Mouse (Mus musculus) hindbrain, embryonic 16.5 days (tissue): Measurements from ENCODE around the gene Grrp1. TPM values are rescaled to one million over a fixed set of nuclear protein-coding genes. Genes with fewer than 3 reads are reported as not detected.

ENCODE experiments used
- ATAC-seq: fragments of 200-750 bp; cut with Nextera tagmentation; 2 replicates; pipeline ENCODE4 v1.8.0; 2017; ENCODE audit warnings: moderate TSS enrichment, moderate library complexity
- H3K27ac ChIP-seq: fragments of 300-500 bp; sonication (generic); 2 replicates; pipeline ENCODE4 v1.5.1; 2014; ENCODE audit warnings: low read depth, mild to moderate bottlenecking, control low read depth, low read length, moderate library complexity
- H3K27me3 ChIP-seq: fragments of 300-500 bp; sonication (generic); replicated peaks from 2 replicates; pipeline ENCODE4 v1.6.1; 2014; ENCODE audit warnings: low read length; ENCODE audit not compliant: control insufficient read depth, insufficient read depth
- H3K36me3 ChIP-seq: fragments of 300-500 bp; sonication (generic); 2 replicates; pipeline ENCODE4 v1.6.1; 2014; ENCODE audit warnings: mild to moderate bottlenecking, low read length, moderate library complexity, mixed read lengths; ENCODE audit not compliant: control insufficient read depth, insufficient read depth
- H3K4me1 ChIP-seq: fragments of 300-500 bp; sonication (generic); 2 replicates; pipeline ENCODE4 v1.6.1; 2014; ENCODE audit warnings: low read depth, low read length; ENCODE audit not compliant: control insufficient read depth, insufficient read depth
- H3K4me2 ChIP-seq: fragments of 300-500 bp; sonication (generic); 2 replicates; pipeline ENCODE4 v1.6.1; 2014; ENCODE audit warnings: mild to moderate bottlenecking, low read length, control low read depth, moderate library complexity
- H3K4me3 ChIP-seq: fragments of 300-500 bp; sonication (generic); 2 replicates; pipeline ENCODE4 v1.5.1; 2014; ENCODE audit warnings: mild to moderate bottlenecking, low read length, control low read depth, moderate library complexity
- H3K9ac ChIP-seq: fragments of 300-500 bp; sonication (generic); 2 replicates; pipeline ENCODE4 v1.6.1; 2014; ENCODE audit warnings: low read depth, mild to moderate bottlenecking, control low read depth, low read length, moderate library complexity
- H3K9me3 ChIP-seq: fragments of 300-500 bp; sonication (generic); 2 replicates; pipeline ENCODE4 v1.6.1; 2014; ENCODE audit warnings: mild to moderate bottlenecking, low read length, moderate library complexity; ENCODE audit not compliant: control insufficient read depth
- WGBS: fragments of 180-500 bp; shearing (Covaris S2); extraction: QIAGEN DNeasy Blood & Tissue Kit; methylation state at CpG from one replicate; pipeline ENCODE4 v1.1.7; 2014; 5-methylcytosine and 5-hydroxymethylcytosine counted together
- polyA plus RNA-seq: library from polyadenylated mRNA; unstranded; fragments of >200 nt; fragmentation: Nextera tagmentation; extraction: Ambion mirVana; gene quantifications from 2 replicates; pipeline ENCODE4 v1.2.1, GENCODE M21; 2015

The Grrp1 gene
- polyA plus RNA-seq, 1 experiment from 2014 or later, result 16.9 TPM

- Histone ChIP-seq H3K27ac (no peak overlapping the region), H3K9me3 (no peaks in the 10 kb centered on the region), H3K9ac (no peak overlapping the region), H3K4me1 (peaks cover 17% of the 10 kb centered on the region), H3K4me2 (no peak overlapping the region), H3K36me3 (no peaks in the 10 kb centered on the region), H3K4me3 (no peak overlapping the region), H3K27me3 (peaks cover 23% of the 10 kb centered on the region)
- no peak for ATAC-seq
- WGBS, result 17% methylated on average over 19 of the region's 19 CpGs
These were observed 2.7 kb upstream of the Grrp1 start for GRCm38 (mm10) chr4:134256407-134257197.

DNA sequence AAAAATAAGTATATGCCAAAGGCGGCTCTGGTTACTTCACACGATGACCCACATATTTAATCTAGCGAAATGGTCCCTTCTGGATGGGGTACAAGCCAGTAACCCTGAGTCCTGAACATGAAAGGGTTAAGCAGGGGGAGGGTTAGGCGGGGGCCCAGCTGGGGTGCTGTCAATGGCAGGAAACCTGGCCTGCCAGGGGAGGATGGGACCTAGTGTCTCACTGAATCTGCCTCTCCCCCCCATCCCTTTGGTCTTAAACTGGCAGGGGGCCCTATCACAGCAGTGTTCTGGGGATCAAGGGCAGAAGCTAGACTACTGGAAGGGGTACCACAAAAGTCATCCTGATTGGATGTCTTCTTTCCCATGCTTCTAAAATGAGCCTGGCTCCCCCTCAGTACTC, 1.9 kb upstream of the Grrp1 start:
- H3K4me1 ChIP-seq, result peaks cover 17% of the 10 kb centered on the region
- no peak for ATAC-seq

GRCm38 (mm10) chr4:134254835-134255234, 929 bp upstream of the Grrp1 start:
- no peak overlapping the region for H3K9ac ChIP-seq
- 41% methylated on average over 3 of the region's 3 CpGs for WGBS

More for the DNA sequence above, 1.9 kb upstream of the Grrp1 start:
- Histone ChIP-seq H3K36me3 (no peaks in the 10 kb centered on the region), H3K27me3 (peaks cover 23% of the 10 kb centered on the region), H3K27ac (no peak overlapping the region), H3K4me3 (no peak overlapping the region), H3K4me2 (no peak overlapping the region), H3K9me3 (no peaks in the 10 kb centered on the region), H3K9ac (no peak overlapping the region)
- WGBS, result 22% methylated on average over 4 of the region's 4 CpGs

GRCm38 (mm10) chr4:134252911-134253721, 790 bp downstream of the Grrp1 start:
- peak overlapping the region; percentile 62 for H3K4me3 ChIP-seq
- H3K4me2 ChIP-seq, result peak overlapping the region; percentile 84
- no peaks in the 10 kb centered on the region for H3K9me3 ChIP-seq
- H3K9ac ChIP-seq, result 0 out of 2 replicates have a peak overlapping the region, but pooled peaks have one; percentile 37
- H3K36me3 ChIP-seq, result no peaks in the 10 kb centered on the region
- 0 out of 2 replicates have a peak overlapping the region, but pooled peaks have one; percentile 20 for H3K27ac ChIP-seq
- WGBS, result 10% methylated on average over 15 of the region's 15 CpGs
- ATAC-seq, result no peak
- H3K4me1 ChIP-seq, result peaks cover 30% of the 10 kb centered on the region
- H3K27me3 ChIP-seq, result peaks cover 26% of the 10 kb centered on the region

More at GRCm38 (mm10) chr4:134254835-134255234, 929 bp upstream of the Grrp1 start:
- peaks cover 23% of the 10 kb centered on the region for H3K4me1 ChIP-seq
- H3K36me3 ChIP-seq, result no peaks in the 10 kb centered on the region
- H3K4me2 ChIP-seq, result no peak overlapping the region
- H3K4me3 ChIP-seq, result no peak overlapping the region
- peaks cover 23% of the 10 kb centered on the region for H3K27me3 ChIP-seq
- H3K27ac ChIP-seq, result no peak overlapping the region
- no peak for ATAC-seq
- H3K9me3 ChIP-seq, result no peaks in the 10 kb centered on the region

DNA sequence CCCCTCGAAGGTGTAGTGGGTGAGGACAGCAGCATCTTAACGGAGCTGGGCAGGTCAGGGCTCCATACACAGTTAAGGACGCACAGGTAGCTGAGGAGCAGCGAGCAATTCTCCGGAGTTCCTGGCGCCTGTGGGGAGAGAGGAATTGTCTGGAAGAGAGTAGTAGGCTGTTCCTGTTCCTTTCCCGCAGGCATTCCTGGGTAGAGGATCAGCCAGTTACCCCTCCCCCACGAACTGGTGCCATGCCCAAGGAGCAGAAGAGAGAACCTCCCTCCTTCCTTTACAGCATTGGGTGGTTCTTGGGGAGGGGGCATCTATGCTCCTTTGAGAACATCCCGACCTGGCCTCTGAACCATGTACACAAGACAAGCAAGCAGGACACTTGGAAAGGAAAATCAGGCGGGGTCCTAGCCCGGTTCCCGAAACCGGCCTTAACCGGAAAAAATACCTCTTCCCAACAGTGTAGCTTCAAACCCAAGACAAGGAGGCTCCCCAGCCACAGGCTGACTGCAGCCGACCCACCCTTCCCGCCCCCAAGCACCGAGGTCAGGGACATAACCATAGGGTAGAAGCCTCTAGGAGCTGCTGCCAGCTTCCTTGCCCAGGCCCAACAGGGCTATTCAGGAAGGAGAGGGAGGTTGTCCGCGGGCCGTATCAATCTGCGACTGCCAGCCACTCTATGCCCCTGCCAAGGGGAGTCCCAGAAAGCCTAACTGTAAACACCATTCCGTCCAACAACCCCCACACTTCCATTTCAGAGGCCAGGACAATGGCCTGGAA, 1.6 kb downstream of the Grrp1 start:
- Histone ChIP-seq H3K9me3 (no peaks in the 10 kb centered on the region), H3K9ac (peak overlapping the region; percentile 84), H3K4me3 (peak overlapping the region; percentile 62), H3K4me2 (peak overlapping the region; percentile 84), H3K36me3 (no peaks in the 10 kb centered on the region), H3K4me1 (peaks cover 30% of the 10 kb centered on the region), H3K27me3 (peaks cover 30% of the 10 kb centered on the region), H3K27ac (peak overlapping the region; percentile 82)
- ATAC-seq, result 0 out of 2 replicates have a peak, but pooled peaks have one; percentile 13
- WGBS, result 8% methylated on average over 22 of the region's 22 CpGs

- ATAC-seq, result peak; percentile 68
- no peaks in the 10 kb centered on the region for H3K9me3 ChIP-seq
- H3K36me3 ChIP-seq, result no peaks in the 10 kb centered on the region
- peaks cover 30% of the 10 kb centered on the region for H3K4me1 ChIP-seq
- peak overlapping the region; percentile 62 for H3K4me3 ChIP-seq
- WGBS, result 1% methylated on average over 78 of the region's 91 CpGs
- peak overlapping the region; percentile 82 for H3K27ac ChIP-seq
- peak overlapping the region; percentile 84 for H3K4me2 ChIP-seq
- H3K9ac ChIP-seq, result peak overlapping the region; percentile 84
- H3K27me3 ChIP-seq, result peaks cover 28% of the 10 kb centered on the region
These were observed 2.4 kb downstream of the Grrp1 start for GRCm38 (mm10) chr4:134251241-134252130.

DNA sequence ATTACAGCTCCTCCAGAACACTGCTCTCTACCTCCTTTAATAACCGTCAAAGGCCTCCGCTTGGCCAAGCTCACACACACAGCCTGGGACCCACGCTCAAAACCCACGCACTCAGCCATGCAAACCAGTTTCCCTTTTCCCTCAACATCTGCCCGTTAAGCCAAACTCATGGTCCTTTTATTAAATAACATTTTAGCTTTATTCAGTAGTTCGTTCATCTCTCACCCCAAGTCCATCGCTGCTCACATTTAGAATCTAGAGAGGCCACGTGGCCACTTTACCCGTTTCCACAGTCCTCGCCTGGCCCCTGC, 3.0 kb downstream of the Grrp1 start:
- peak overlapping the region; percentile 82 for H3K27ac ChIP-seq
- no peak for ATAC-seq
- no peaks in the 10 kb centered on the region for H3K9me3 ChIP-seq
- peak overlapping the region; percentile 84 for H3K4me2 ChIP-seq
- H3K27me3 ChIP-seq, result peaks cover 27% of the 10 kb centered on the region
- peak overlapping the region; percentile 62 for H3K4me3 ChIP-seq
- H3K9ac ChIP-seq, result peak overlapping the region; percentile 84
- no peaks in the 10 kb centered on the region for H3K36me3 ChIP-seq
- WGBS, result 4% methylated on average over 10 of the region's 10 CpGs
- H3K4me1 ChIP-seq, result peaks cover 31% of the 10 kb centered on the region
